Mouse (Mus musculus): ENCODE measurements around the gene G430095P16Rik. TPM values are rescaled to one million over a fixed set of nuclear protein-coding genes. Genes with fewer than 3 reads are reported as not detected.
A peak's percentile ranks its signal among the peaks of the same experiment; 100 is the strongest.

G430095P16Rik gene
- polyA plus RNA-seq, 1 experiment from 2014 or later = 3.0 TPM

GRCm38 (mm10) chr8:84713381-84713780, 9.4 kb upstream of the G430095P16Rik start:
- ATAC-seq (replicated peaks; ENCODE audit: low FRiP score) = no peak
- peak overlapping the region; percentile 96 for H3K27ac ChIP-seq (ENCODE audit: low read depth, low read length)
- H3K4me2 ChIP-seq (ENCODE audit: low read depth, low read length, severe bottlenecking) = no peak overlapping the region
- peak overlapping the region; percentile 44 for H3K9ac ChIP-seq (ENCODE audit: low read length)
- no peaks in the 10 kb centered on the region for H3K36me3 ChIP-seq (ENCODE audit: control insufficient read depth, insufficient read depth, low read length)
- no peak for DNase-seq (ENCODE audit: low spot score)
- peaks cover 57% of the 10 kb centered on the region for H3K4me1 ChIP-seq (replicated peaks; ENCODE audit: control insufficient read depth, insufficient read depth, low read length)
- H3K27me3 ChIP-seq (ENCODE audit: control insufficient read depth, insufficient read depth, low read length) = peaks cover 32% of the 10 kb centered on the region
- no peak overlapping the region for H3K4me3 ChIP-seq (ENCODE audit: low read depth, low read length)
- 26% methylated on average over 4 of the region's 4 CpGs for WGBS
- H3K9me3 ChIP-seq (ENCODE audit: control insufficient read depth, low read length) = no peaks in the 10 kb centered on the region

GRCm38 (mm10) chr8:84714161-84714560, 8.6 kb upstream of the G430095P16Rik start:
- peak overlapping the region; percentile 44; the same call in 1 of the 2 replicates for H3K9ac ChIP-seq (ENCODE audit: low read length)
- no peaks in the 10 kb centered on the region for H3K9me3 ChIP-seq (ENCODE audit: control insufficient read depth, low read length)
- H3K4me3 ChIP-seq (ENCODE audit: low read depth, low read length) = no peak overlapping the region
- H3K27me3 ChIP-seq (ENCODE audit: control insufficient read depth, insufficient read depth, low read length) = peaks cover 26% of the 10 kb centered on the region
- no peak overlapping the region for H3K4me2 ChIP-seq (ENCODE audit: low read depth, low read length, severe bottlenecking)
- H3K4me1 ChIP-seq (replicated peaks; ENCODE audit: control insufficient read depth, insufficient read depth, low read length) = peaks cover 50% of the 10 kb centered on the region
- 54% methylated on average over 4 of the region's 4 CpGs for WGBS
- DNase-seq (ENCODE audit: low spot score) (no peak), ATAC-seq (replicated peaks; ENCODE audit: low FRiP score) (no peak)
- no peaks in the 10 kb centered on the region for H3K36me3 ChIP-seq (ENCODE audit: control insufficient read depth, insufficient read depth, low read length)
- peak overlapping the region; percentile 96 for H3K27ac ChIP-seq (ENCODE audit: low read depth, low read length)

- whole genome bisulfite sequencing = 4% methylated on average over 27 of the region's 27 CpGs
- peaks cover 29% of the 10 kb centered on the region for H3K27me3 ChIP-seq (ENCODE audit: control insufficient read depth, insufficient read depth, low read length)
- H3K4me2 ChIP-seq (ENCODE audit: low read depth, low read length, severe bottlenecking) = peak overlapping the region; percentile 35
- ATAC-seq (replicated peaks; ENCODE audit: low FRiP score) (no peak), DNase-seq (ENCODE audit: low spot score) (no peak)
- H3K36me3 ChIP-seq (ENCODE audit: control insufficient read depth, insufficient read depth, low read length) = no peaks in the 10 kb centered on the region; the same call in 1 of the 2 replicates
- no peak overlapping the region for H3K4me3 ChIP-seq (ENCODE audit: low read depth, low read length)
- H3K9me3 ChIP-seq (ENCODE audit: control insufficient read depth, low read length) = no peaks in the 10 kb centered on the region
- H3K9ac ChIP-seq (ENCODE audit: low read length) = peak overlapping the region; percentile 45
- no peak overlapping the region for H3K27ac ChIP-seq (ENCODE audit: low read depth, low read length)
- H3K4me1 ChIP-seq (replicated peaks; ENCODE audit: control insufficient read depth, insufficient read depth, low read length) = peaks cover 41% of the 10 kb centered on the region
These were observed 6.8 kb upstream of the G430095P16Rik start for GRCm38 (mm10) chr8:84715893-84716468.

GRCm38 (mm10) chr8:84716790-84717189, 6.0 kb upstream of the G430095P16Rik start:
- 90% methylated on average over 11 of the region's 11 CpGs for WGBS
- DNase-seq (ENCODE audit: low spot score) (no peak), ATAC-seq (replicated peaks; ENCODE audit: low FRiP score) (no peak)
- Histone ChIP-seq H3K27me3 (ENCODE audit: control insufficient read depth, insufficient read depth, low read length) (peaks cover 25% of the 10 kb centered on the region), H3K36me3 (ENCODE audit: control insufficient read depth, insufficient read depth, low read length) (no peaks in the 10 kb centered on the region; the same call in 1 of the 2 replicates), H3K27ac (ENCODE audit: low read depth, low read length) (no peak overlapping the region), H3K4me3 (ENCODE audit: low read depth, low read length) (no peak overlapping the region), H3K4me2 (ENCODE audit: low read depth, low read length, severe bottlenecking) (no peak overlapping the region), H3K4me1 (replicated peaks; ENCODE audit: control insufficient read depth, insufficient read depth, low read length) (peaks cover 33% of the 10 kb centered on the region), H3K9me3 (ENCODE audit: control insufficient read depth, low read length) (no peaks in the 10 kb centered on the region), H3K9ac (ENCODE audit: low read length) (no peak overlapping the region)

- peaks cover 25% of the 10 kb centered on the region for H3K27me3 ChIP-seq (ENCODE audit: control insufficient read depth, insufficient read depth, low read length)
- no peak for ATAC-seq (replicated peaks; ENCODE audit: low FRiP score)
These were observed 4.3 kb upstream of the G430095P16Rik start for GRCm38 (mm10) chr8:84718476-84718875.

GRCm38 (mm10) chr8:84718959-84719690, 3.7 kb upstream of the G430095P16Rik start:
- 91% methylated on average over 5 of the region's 5 CpGs for WGBS
- no peaks in the 10 kb centered on the region for H3K9me3 ChIP-seq (ENCODE audit: control insufficient read depth, low read length)
- ATAC-seq (replicated peaks; ENCODE audit: low FRiP score) (no peak), DNase-seq (ENCODE audit: low spot score) (no peak)
- H3K27me3 ChIP-seq (ENCODE audit: control insufficient read depth, insufficient read depth, low read length) = peaks cover 22% of the 10 kb centered on the region
- H3K36me3 ChIP-seq (ENCODE audit: control insufficient read depth, insufficient read depth, low read length) = no peaks in the 10 kb centered on the region; the same call in 1 of the 2 replicates
- no peak overlapping the region for H3K27ac ChIP-seq (ENCODE audit: low read depth, low read length)
- peaks cover 35% of the 10 kb centered on the region for H3K4me1 ChIP-seq (replicated peaks; ENCODE audit: control insufficient read depth, insufficient read depth, low read length)
- H3K9ac ChIP-seq (ENCODE audit: low read length) = no peak overlapping the region
- H3K4me3 ChIP-seq (ENCODE audit: low read depth, low read length) = no peak overlapping the region
- no peak overlapping the region for H3K4me2 ChIP-seq (ENCODE audit: low read depth, low read length, severe bottlenecking)

More at GRCm38 (mm10) chr8:84718476-84718875, 4.3 kb upstream of the G430095P16Rik start:
- Histone ChIP-seq H3K9me3 (ENCODE audit: control insufficient read depth, low read length) (no peaks in the 10 kb centered on the region), H3K4me2 (ENCODE audit: low read depth, low read length, severe bottlenecking) (no peak overlapping the region), H3K4me3 (ENCODE audit: low read depth, low read length) (no peak overlapping the region), H3K27ac (ENCODE audit: low read depth, low read length) (no peak overlapping the region), H3K4me1 (replicated peaks; ENCODE audit: control insufficient read depth, insufficient read depth, low read length) (peaks cover 35% of the 10 kb centered on the region), H3K9ac (ENCODE audit: low read length) (no peak overlapping the region), H3K36me3 (ENCODE audit: control insufficient read depth, insufficient read depth, low read length) (no peaks in the 10 kb centered on the region; the same call in 1 of the 2 replicates)
- WGBS = 93% methylated on average over 5 of the region's 5 CpGs
- DNase-seq (ENCODE audit: low spot score) = no peak

GRCm38 (mm10) chr8:84722530-84722849, 317 bp upstream of the G430095P16Rik start:
- Histone ChIP-seq H3K9ac (ENCODE audit: low read length) (peak overlapping the region; percentile 43), H3K27ac (ENCODE audit: low read depth, low read length) (peak overlapping the region; percentile 58), H3K9me3 (ENCODE audit: control insufficient read depth, low read length) (no peaks in the 10 kb centered on the region), H3K4me1 (replicated peaks; ENCODE audit: control insufficient read depth, insufficient read depth, low read length) (peaks cover 25% of the 10 kb centered on the region), H3K36me3 (ENCODE audit: control insufficient read depth, insufficient read depth, low read length) (no peaks in the 10 kb centered on the region; the same call in 1 of the 2 replicates), H3K27me3 (ENCODE audit: control insufficient read depth, insufficient read depth, low read length) (peaks cover 8% of the 10 kb centered on the region; the same call in 1 of the 2 replicates), H3K4me3 (ENCODE audit: low read depth, low read length) (no peak overlapping the region), H3K4me2 (ENCODE audit: low read depth, low read length, severe bottlenecking) (no peak overlapping the region)
- WGBS = 73% methylated on average over 6 of the region's 6 CpGs
- ATAC-seq (replicated peaks; ENCODE audit: low FRiP score) (peak; percentile 24; the same call in 1 of the 2 replicates), DNase-seq (ENCODE audit: low spot score) (no peak)

- H3K4me2 ChIP-seq (ENCODE audit: low read depth, low read length, severe bottlenecking) = peak overlapping the region; percentile 6
- H3K4me1 ChIP-seq (replicated peaks; ENCODE audit: control insufficient read depth, insufficient read depth, low read length) = peaks cover 30% of the 10 kb centered on the region
- H3K4me3 ChIP-seq (ENCODE audit: low read depth, low read length) = no peak overlapping the region
- H3K9me3 ChIP-seq (ENCODE audit: control insufficient read depth, low read length) = no peaks in the 10 kb centered on the region
- 22% methylated on average over 7 of the region's 7 CpGs for WGBS
- peak overlapping the region; percentile 58 for H3K27ac ChIP-seq (ENCODE audit: low read depth, low read length)
- H3K9ac ChIP-seq (ENCODE audit: low read length) = peak overlapping the region; percentile 43; the same call in 1 of the 2 replicates
- H3K36me3 ChIP-seq (ENCODE audit: control insufficient read depth, insufficient read depth, low read length) = no peaks in the 10 kb centered on the region; the same call in 1 of the 2 replicates
- peaks cover 7% of the 10 kb centered on the region; the same call in 1 of the 2 replicates for H3K27me3 ChIP-seq (ENCODE audit: control insufficient read depth, insufficient read depth, low read length)
- no peak for ATAC-seq (replicated peaks; ENCODE audit: low FRiP score)
- DNase-seq (ENCODE audit: low spot score) = no peak
These were observed 729 bp downstream of the G430095P16Rik start for GRCm38 (mm10) chr8:84723571-84723900.
